Mouse (Mus musculus): ENCODE results near the gene Nkpd1.
A peak's percentile ranks its signal among the peaks of the same experiment; 100 is the strongest.

Nkpd1 gene

GRCm38 (mm10) chr7:19567426-19567825, 49.8 kb downstream of the Nkpd1 start:
- ATAC-seq (ENCODE audit: insufficient number of reproducible peaks, low FRiP score, low TSS enrichment), result no peak

- ATAC-seq (ENCODE audit: insufficient number of reproducible peaks, low FRiP score, low TSS enrichment), result no peak
Measured at GRCm38 (mm10) chr7:19569647-19570046, 52.0 kb downstream of the Nkpd1 start.

GRCm38 (mm10) chr7:19572926-19573775, 55.5 kb downstream of the Nkpd1 start:
- ATAC-seq (ENCODE audit: insufficient number of reproducible peaks, low FRiP score, low TSS enrichment), result peak; percentile 60; the same call in 1 of the 2 replicates

GRCm38 (mm10) chr7:19573776-19574140, 56.1 kb downstream of the Nkpd1 start:
- no peak for ATAC-seq (ENCODE audit: insufficient number of reproducible peaks, low FRiP score, low TSS enrichment)
